Mouse (Mus musculus): ENCODE measurements at regions not wholly inside any gene's neighbourhood (a gene's known extent, or its start where the extent isn't known, plus 50 kb on each side); places are given as distances from the start of the nearest gene placed in this dataset.

GRCm38 (mm10) chr13:112192192-112192905 is 95.9 kb upstream of the Ankrd55 start:
- no peak overlapping the region for H3K4me3 ChIP-seq (ENCODE audit: insufficient read depth, low read length)
- H3K4me1 ChIP-seq (ENCODE audit: control insufficient read depth, insufficient read depth, low read length): peaks cover 4% of the 10 kb centered on the region
- no peak overlapping the region for H3K27ac ChIP-seq (ENCODE audit: insufficient read depth, low read depth, low read length)
- no peak for TF ChIP-seq POLR2A (IDR thresholded peaks at IDR 0.05; ENCODE audit: borderline replicate concordance, low read depth, low read length)
- no peak for TF ChIP-seq CTCF (IDR thresholded peaks at IDR 0.05; ENCODE audit: low read depth, low read length)

- no peak for TF ChIP-seq CTCF (IDR thresholded peaks at IDR 0.05; ENCODE audit: low read depth, low read length)
- no peak for TF ChIP-seq POLR2A (IDR thresholded peaks at IDR 0.05; ENCODE audit: borderline replicate concordance, low read depth, low read length)
- Histone ChIP-seq H3K4me3 (ENCODE audit: insufficient read depth, low read length) (no peak overlapping the region), H3K27ac (ENCODE audit: insufficient read depth, low read depth, low read length) (no peak overlapping the region), H3K4me1 (ENCODE audit: control insufficient read depth, insufficient read depth, low read length) (no peaks in the 10 kb centered on the region)
Observed at GRCm38 (mm10) chr13:112193676-112194075, 94.6 kb upstream of the Ankrd55 start.

- H3K4me3 ChIP-seq (ENCODE audit: insufficient read depth, low read length): no peak overlapping the region
- H3K27ac ChIP-seq (ENCODE audit: insufficient read depth, low read depth, low read length): no peak overlapping the region
- TF ChIP-seq CTCF (IDR thresholded peaks at IDR 0.05; ENCODE audit: low read depth, low read length) (no peak), POLR2A (IDR thresholded peaks at IDR 0.05; ENCODE audit: borderline replicate concordance, low read depth, low read length) (no peak)
- H3K4me1 ChIP-seq (ENCODE audit: control insufficient read depth, insufficient read depth, low read length): no peaks in the 10 kb centered on the region
Observed at GRCm38 (mm10) chr13:112194991-112195390, 93.3 kb upstream of the Ankrd55 start.

- TF ChIP-seq CTCF (IDR thresholded peaks at IDR 0.05; ENCODE audit: low read depth, low read length) (0 out of 2 replicates have a peak, but pooled peaks have one; percentile 15), POLR2A (IDR thresholded peaks at IDR 0.05; ENCODE audit: borderline replicate concordance, low read depth, low read length) (no peak)
- Histone ChIP-seq H3K4me3 (ENCODE audit: insufficient read depth, low read length) (no peak overlapping the region), H3K4me1 (ENCODE audit: control insufficient read depth, insufficient read depth, low read length) (no peaks in the 10 kb centered on the region), H3K27ac (ENCODE audit: insufficient read depth, low read depth, low read length) (no peak overlapping the region)
Observed at GRCm38 (mm10) chr13:112196789-112197188, 91.5 kb upstream of the Ankrd55 start.

- no peak overlapping the region for H3K27ac ChIP-seq (ENCODE audit: insufficient read depth, low read depth, low read length)
- no peak for TF ChIP-seq POLR2A (IDR thresholded peaks at IDR 0.05; ENCODE audit: borderline replicate concordance, low read depth, low read length)
- TF ChIP-seq CTCF (IDR thresholded peaks at IDR 0.05; ENCODE audit: low read depth, low read length): no peak
- no peak overlapping the region for H3K4me3 ChIP-seq (ENCODE audit: insufficient read depth, low read length)
- H3K4me1 ChIP-seq (ENCODE audit: control insufficient read depth, insufficient read depth, low read length): no peaks in the 10 kb centered on the region; the same call in 1 of the 2 replicates
Observed at GRCm38 (mm10) chr13:112203721-112204120, 84.5 kb upstream of the Ankrd55 start.

GRCm38 (mm10) chr13:112204204-112204603 is 84.0 kb upstream of the Ankrd55 start:
- no peak overlapping the region for H3K27ac ChIP-seq (ENCODE audit: insufficient read depth, low read depth, low read length)
- no peaks in the 10 kb centered on the region; the same call in 1 of the 2 replicates for H3K4me1 ChIP-seq (ENCODE audit: control insufficient read depth, insufficient read depth, low read length)
- no peak overlapping the region for H3K4me3 ChIP-seq (ENCODE audit: insufficient read depth, low read length)
- no peak for TF ChIP-seq POLR2A (IDR thresholded peaks at IDR 0.05; ENCODE audit: borderline replicate concordance, low read depth, low read length)
- no peak for TF ChIP-seq CTCF (IDR thresholded peaks at IDR 0.05; ENCODE audit: low read depth, low read length)

GRCm38 (mm10) chr13:112204813-112205212 is 83.4 kb upstream of the Ankrd55 start:
- no peak overlapping the region for H3K4me3 ChIP-seq (ENCODE audit: insufficient read depth, low read length)
- TF ChIP-seq CTCF (IDR thresholded peaks at IDR 0.05; ENCODE audit: low read depth, low read length) (no peak), POLR2A (IDR thresholded peaks at IDR 0.05; ENCODE audit: borderline replicate concordance, low read depth, low read length) (no peak)

GRCm38 (mm10) chr13:112207617-112208235 is 80.5 kb upstream of the Ankrd55 start:
- Histone ChIP-seq H3K4me1 (ENCODE audit: control insufficient read depth, insufficient read depth, low read length) (no peaks in the 10 kb centered on the region; the same call in 1 of the 2 replicates), H3K27ac (ENCODE audit: insufficient read depth, low read depth, low read length) (no peak overlapping the region), H3K4me3 (ENCODE audit: insufficient read depth, low read length) (no peak overlapping the region)
- no peak for TF ChIP-seq POLR2A (IDR thresholded peaks at IDR 0.05; ENCODE audit: borderline replicate concordance, low read depth, low read length)
- TF ChIP-seq CTCF (IDR thresholded peaks at IDR 0.05; ENCODE audit: low read depth, low read length): no peak

More at GRCm38 (mm10) chr13:112204813-112205212, 83.4 kb upstream of the Ankrd55 start:
- Histone ChIP-seq H3K4me1 (ENCODE audit: control insufficient read depth, insufficient read depth, low read length) (no peaks in the 10 kb centered on the region; the same call in 1 of the 2 replicates), H3K27ac (ENCODE audit: insufficient read depth, low read depth, low read length) (no peak overlapping the region)

- H3K4me3 ChIP-seq (ENCODE audit: insufficient read depth, low read length): no peak overlapping the region
- TF ChIP-seq POLR2A (IDR thresholded peaks at IDR 0.05; ENCODE audit: borderline replicate concordance, low read depth, low read length): no peak
- no peak for TF ChIP-seq CTCF (IDR thresholded peaks at IDR 0.05; ENCODE audit: low read depth, low read length)
- no peaks in the 10 kb centered on the region for H3K4me1 ChIP-seq (ENCODE audit: control insufficient read depth, insufficient read depth, low read length)
- H3K27ac ChIP-seq (ENCODE audit: insufficient read depth, low read depth, low read length): no peak overlapping the region
Observed at GRCm38 (mm10) chr13:112211841-112212240, 76.4 kb upstream of the Ankrd55 start.

- Histone ChIP-seq H3K27ac (ENCODE audit: insufficient read depth, low read depth, low read length) (no peak overlapping the region), H3K4me1 (ENCODE audit: control insufficient read depth, insufficient read depth, low read length) (no peaks in the 10 kb centered on the region), H3K4me3 (ENCODE audit: insufficient read depth, low read length) (no peak overlapping the region)
- TF ChIP-seq CTCF (IDR thresholded peaks at IDR 0.05; ENCODE audit: low read depth, low read length) (no peak), POLR2A (IDR thresholded peaks at IDR 0.05; ENCODE audit: borderline replicate concordance, low read depth, low read length) (no peak)
Observed at GRCm38 (mm10) chr13:112212391-112212790, 75.9 kb upstream of the Ankrd55 start.
